Mouse (Mus musculus): ENCODE measurements at regions not wholly inside any gene's neighbourhood (a gene's known extent, or its start where the extent isn't known, plus 50 kb on each side); places are given as distances from the start of the nearest gene placed in this dataset.

DNA sequence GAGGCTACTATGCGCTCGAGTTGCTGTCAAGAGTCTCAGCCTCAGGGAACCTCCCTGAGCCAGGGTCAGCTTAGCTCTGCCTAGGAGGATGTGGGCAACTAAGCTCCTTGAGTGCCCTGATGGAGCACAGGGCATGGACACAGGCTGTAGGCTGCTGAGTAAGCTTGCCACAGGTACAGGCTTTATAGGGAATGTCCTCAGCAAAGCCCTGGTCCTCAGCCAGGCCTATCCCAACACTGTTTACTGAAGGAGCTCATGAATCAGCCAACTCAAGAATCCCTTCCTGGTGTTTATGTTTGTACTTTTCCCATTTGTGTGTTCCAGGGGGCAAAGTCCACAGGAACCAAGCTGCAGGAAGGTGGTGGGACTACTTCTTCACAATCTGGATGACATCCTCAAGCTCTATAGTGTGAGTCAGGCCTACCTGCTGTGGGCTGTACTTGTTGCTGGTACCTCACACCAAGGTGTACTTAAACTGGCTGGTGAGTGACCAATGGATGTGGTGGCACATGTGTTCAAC lies 72.1 kb upstream of the Six3 start:
- H3K9ac ChIP-seq (replicated peaks; ENCODE audit: low read depth, low read length): no peak overlapping the region
- no peaks in the 10 kb centered on the region for H3K4me1 ChIP-seq (ENCODE audit: control insufficient read depth, insufficient read depth, low read length)
- no peak overlapping the region for H3K27ac ChIP-seq (ENCODE audit: low read length)
- H3K27me3 ChIP-seq (ENCODE audit: control insufficient read depth, insufficient read depth, low read length): no peaks in the 10 kb centered on the region
- H3K36me3 ChIP-seq (ENCODE audit: control insufficient read depth, insufficient read depth, low read length): no peaks in the 10 kb centered on the region
- no peak for ATAC-seq (ENCODE audit: insufficient number of reproducible peaks, insufficient read depth, low FRiP score, low read depth)
- WGBS: 97% methylated on average over 2 of the region's 2 CpGs
- no peak overlapping the region for H3K4me3 ChIP-seq (ENCODE audit: low read depth, low read length)
- H3K9me3 ChIP-seq (ENCODE audit: control insufficient read depth, low read depth, low read length): no peaks in the 10 kb centered on the region
- no peak overlapping the region for H3K4me2 ChIP-seq (replicated peaks; ENCODE audit: low read depth, low read length)

DNA sequence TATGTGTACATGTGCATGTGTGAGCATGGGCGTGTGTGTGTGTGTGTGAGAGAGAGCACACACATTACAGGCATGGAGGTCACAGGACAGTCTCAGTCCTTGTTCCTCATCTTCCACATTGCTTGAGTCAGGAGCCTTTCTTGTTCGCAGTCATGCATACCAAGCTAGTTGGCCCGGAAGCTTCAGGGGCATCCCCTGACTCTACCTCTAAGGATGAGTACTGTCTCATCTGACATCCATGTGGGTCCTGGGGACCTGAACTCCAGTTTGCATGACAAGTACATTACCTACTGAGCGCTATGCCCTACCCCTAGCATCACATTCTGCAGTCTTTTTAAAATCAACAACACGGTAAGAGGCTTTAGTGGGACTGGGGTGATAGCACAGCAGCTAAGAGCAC lies 65.3 kb upstream of the Six3 start:
- H3K4me2 ChIP-seq (replicated peaks; ENCODE audit: low read depth, low read length): no peak overlapping the region
- no peak overlapping the region for H3K9ac ChIP-seq (replicated peaks; ENCODE audit: low read depth, low read length)
- no peak overlapping the region for H3K4me3 ChIP-seq (ENCODE audit: low read depth, low read length)
- H3K27me3 ChIP-seq (ENCODE audit: control insufficient read depth, insufficient read depth, low read length): no peaks in the 10 kb centered on the region
- 90% methylated on average over 5 of the region's 5 CpGs for WGBS
- no peaks in the 10 kb centered on the region for H3K9me3 ChIP-seq (ENCODE audit: control insufficient read depth, low read depth, low read length)
- H3K4me1 ChIP-seq (ENCODE audit: control insufficient read depth, insufficient read depth, low read length): no peaks in the 10 kb centered on the region
- no peak for ATAC-seq (ENCODE audit: insufficient number of reproducible peaks, insufficient read depth, low FRiP score, low read depth)
- no peak overlapping the region for H3K27ac ChIP-seq (ENCODE audit: low read length)
- H3K36me3 ChIP-seq (ENCODE audit: control insufficient read depth, insufficient read depth, low read length): no peaks in the 10 kb centered on the region

GRCm38 (mm10) chr17:85561006-85561405 lies 52.4 kb upstream of the Six3 start:
- Histone ChIP-seq H3K4me2 (replicated peaks; ENCODE audit: low read depth, low read length) (no peak overlapping the region), H3K4me3 (ENCODE audit: low read depth, low read length) (no peak overlapping the region), H3K9ac (replicated peaks; ENCODE audit: low read depth, low read length) (no peak overlapping the region), H3K9me3 (ENCODE audit: control insufficient read depth, low read depth, low read length) (no peaks in the 10 kb centered on the region; the same call in 1 of the 2 replicates), H3K27me3 (ENCODE audit: control insufficient read depth, insufficient read depth, low read length) (no peaks in the 10 kb centered on the region), H3K4me1 (ENCODE audit: control insufficient read depth, insufficient read depth, low read length) (no peaks in the 10 kb centered on the region), H3K36me3 (ENCODE audit: control insufficient read depth, insufficient read depth, low read length) (no peaks in the 10 kb centered on the region), H3K27ac (ENCODE audit: low read length) (no peak overlapping the region)
- WGBS: 71% methylated on average over 6 of the region's 6 CpGs
- ATAC-seq (ENCODE audit: insufficient number of reproducible peaks, insufficient read depth, low FRiP score, low read depth): no peak

DNA sequence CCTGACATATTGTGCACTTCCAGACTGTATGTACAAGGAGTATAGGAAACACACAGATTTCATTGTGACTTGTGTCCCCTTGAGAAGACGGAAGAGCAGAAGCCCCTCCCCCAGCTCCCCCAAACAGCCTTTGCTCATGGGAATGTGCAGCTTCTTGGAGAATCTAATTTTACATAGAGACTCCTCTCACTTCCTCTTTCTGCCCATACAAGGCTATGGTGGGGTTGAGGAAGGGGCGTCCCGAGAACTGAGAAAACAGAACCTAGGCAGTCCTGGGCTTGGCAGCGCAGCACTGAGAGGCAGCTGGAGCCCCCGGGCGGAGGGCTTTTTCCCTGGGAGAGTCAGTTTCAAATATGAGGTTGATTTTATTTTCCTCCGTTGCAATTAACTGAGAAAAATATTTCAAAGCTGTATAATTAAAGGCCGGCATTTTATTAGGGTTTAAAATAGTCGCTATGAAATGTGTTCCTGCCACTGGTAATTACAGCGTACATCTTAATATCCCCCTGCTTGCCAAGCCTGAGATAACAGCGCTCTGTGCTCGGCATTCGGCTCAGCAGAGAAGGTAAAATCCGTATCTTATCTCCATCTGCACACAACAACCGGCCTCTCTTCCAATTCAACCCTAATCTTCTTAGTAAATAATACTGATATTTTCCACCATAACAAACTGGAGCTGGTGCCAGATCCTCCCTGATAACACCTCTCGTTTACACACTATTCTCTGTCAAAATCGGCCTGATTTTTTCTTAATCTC lies 50.7 kb upstream of the Six3 start:
- Histone ChIP-seq H3K27ac (ENCODE audit: low read length) (no peak overlapping the region), H3K27me3 (ENCODE audit: control insufficient read depth, insufficient read depth, low read length) (no peaks in the 10 kb centered on the region), H3K4me3 (ENCODE audit: low read depth, low read length) (no peak overlapping the region), H3K36me3 (ENCODE audit: control insufficient read depth, insufficient read depth, low read length) (no peaks in the 10 kb centered on the region), H3K4me2 (replicated peaks; ENCODE audit: low read depth, low read length) (no peak overlapping the region), H3K9me3 (ENCODE audit: control insufficient read depth, low read depth, low read length) (no peaks in the 10 kb centered on the region), H3K9ac (replicated peaks; ENCODE audit: low read depth, low read length) (no peak overlapping the region), H3K4me1 (ENCODE audit: control insufficient read depth, insufficient read depth, low read length) (no peaks in the 10 kb centered on the region)
- ATAC-seq (ENCODE audit: insufficient number of reproducible peaks, insufficient read depth, low FRiP score, low read depth): no peak
- 52% methylated on average over 17 of the region's 17 CpGs for WGBS

DNA sequence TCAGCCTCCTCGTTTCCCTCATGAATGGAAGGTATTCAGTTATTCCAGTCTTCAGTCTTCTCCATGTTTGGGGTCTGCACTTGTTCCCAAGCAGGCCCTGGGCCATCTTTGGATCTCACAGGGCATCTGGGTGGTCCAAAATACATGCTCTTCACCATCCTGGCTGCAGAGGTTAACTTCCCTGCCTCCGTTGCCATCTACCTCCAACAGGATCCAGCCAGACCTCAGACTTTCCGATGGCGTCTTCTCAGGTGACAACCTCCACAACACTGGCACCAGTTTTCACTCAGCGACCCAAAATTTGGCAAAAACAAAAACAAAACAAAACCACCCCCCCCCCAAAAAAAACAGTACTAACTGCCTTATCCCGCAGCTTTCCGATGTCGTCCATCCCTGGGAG lies 50.0 kb upstream of the Six3 start:
- no peak overlapping the region for H3K27ac ChIP-seq (ENCODE audit: low read length)
- no peak for ATAC-seq (ENCODE audit: insufficient number of reproducible peaks, insufficient read depth, low FRiP score, low read depth)
- H3K9ac ChIP-seq (replicated peaks; ENCODE audit: low read depth, low read length): no peak overlapping the region
- H3K4me2 ChIP-seq (replicated peaks; ENCODE audit: low read depth, low read length): no peak overlapping the region
- H3K4me1 ChIP-seq (ENCODE audit: control insufficient read depth, insufficient read depth, low read length): no peaks in the 10 kb centered on the region
- H3K27me3 ChIP-seq (ENCODE audit: control insufficient read depth, insufficient read depth, low read length): no peaks in the 10 kb centered on the region
- H3K4me3 ChIP-seq (ENCODE audit: low read depth, low read length): no peak overlapping the region
- no peaks in the 10 kb centered on the region for H3K36me3 ChIP-seq (ENCODE audit: control insufficient read depth, insufficient read depth, low read length)
- WGBS: 68% methylated on average over 8 of the region's 8 CpGs
- no peaks in the 10 kb centered on the region for H3K9me3 ChIP-seq (ENCODE audit: control insufficient read depth, low read depth, low read length)
